Mouse (Mus musculus): ENCODE results near the gene Ager.

DNA sequence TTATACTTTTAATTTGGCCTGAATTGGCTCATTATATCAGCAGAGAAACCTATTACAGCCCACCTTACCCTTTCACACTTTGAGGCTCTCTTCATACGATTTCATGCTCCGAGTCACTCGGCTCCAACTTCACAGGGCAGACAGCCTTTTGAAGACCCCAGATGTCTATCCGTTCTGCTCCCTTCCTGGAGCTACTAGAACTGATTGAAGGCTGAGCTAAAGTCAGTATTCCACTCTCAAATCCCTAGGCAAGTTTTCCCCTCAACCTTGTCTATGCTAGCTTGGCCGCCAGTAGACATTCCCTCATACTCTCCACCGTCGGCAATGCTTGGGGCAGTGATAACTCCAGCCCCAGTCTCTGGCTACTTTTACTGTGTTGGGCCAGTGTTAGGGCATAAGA lies 8.5 kb upstream of the Ager start:
- TF ChIP-seq CTCF (IDR thresholded peaks at IDR 0.05; ENCODE audit: low read depth, low read length) (no peak), TAL1 (conservative IDR thresholded peaks at IDR 0.05; ENCODE audit: low read depth, low read length) (no peak), POLR2AphosphoS5 (IDR thresholded peaks at IDR 0.05; ENCODE audit: insufficient replicate concordance, low read depth, low read length) (no peak)
